Mouse (Mus musculus) kidney, postnatal 36 days (tissue): ENCODE measurements at regions not wholly inside any gene's neighbourhood (a gene's known extent, or its start where the extent isn't known, plus 50 kb on each side); places are given as distances from the start of the nearest gene placed in this dataset.

Experiments used
- DNase-seq, 2 experiments: peaks; one replicate each; pipeline ENCODE4 v3.0.0; 2021 to 2022; ENCODE audit warnings: mixed read lengths in 2 of 2

DNA sequence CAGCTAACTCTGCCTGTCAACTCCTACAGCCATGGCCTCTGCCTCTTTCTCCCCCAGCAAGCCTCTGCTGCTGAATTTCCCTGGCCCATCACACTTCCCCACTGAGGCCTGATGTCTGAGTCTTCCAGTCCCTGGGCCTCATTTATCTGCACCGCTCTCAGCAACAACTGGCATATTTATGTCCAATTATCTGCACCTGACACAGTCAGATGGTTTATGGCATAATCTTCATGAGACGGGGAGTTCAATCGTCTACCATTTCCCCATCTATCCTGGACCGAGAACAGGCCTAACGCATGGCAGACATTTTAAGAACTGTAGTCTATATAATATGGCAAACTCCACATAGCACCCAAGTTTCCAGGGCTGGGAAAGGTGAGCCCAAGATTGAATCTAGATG lies 1512.8 kb upstream of the Gm6569 start:
- DNase-seq: no peak

DNA sequence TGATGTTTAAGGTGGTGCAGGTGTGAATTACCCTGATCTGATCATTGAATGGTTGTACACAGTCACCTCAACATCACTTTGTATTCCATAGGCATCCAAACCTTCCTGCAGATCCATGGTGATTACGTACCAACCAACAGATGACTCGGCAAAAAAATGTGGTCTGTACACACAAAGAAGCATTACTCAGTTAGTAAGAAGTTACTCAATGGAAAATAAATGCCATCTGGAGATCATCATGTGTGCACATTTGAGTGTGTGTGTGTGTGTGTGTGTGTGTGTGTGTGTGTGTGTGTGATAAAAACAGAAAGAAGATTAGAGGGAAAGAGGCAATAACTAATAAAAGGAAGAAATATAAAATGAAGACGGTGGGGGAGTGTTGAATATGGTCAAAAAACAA lies 1512.2 kb upstream of the Gm6569 start:
- no peak for DNase-seq

- DNase-seq: no peak
Observed at GRCm38 (mm10) chr15:72323158-72323557, 1511.2 kb upstream of the Gm6569 start.

DNA sequence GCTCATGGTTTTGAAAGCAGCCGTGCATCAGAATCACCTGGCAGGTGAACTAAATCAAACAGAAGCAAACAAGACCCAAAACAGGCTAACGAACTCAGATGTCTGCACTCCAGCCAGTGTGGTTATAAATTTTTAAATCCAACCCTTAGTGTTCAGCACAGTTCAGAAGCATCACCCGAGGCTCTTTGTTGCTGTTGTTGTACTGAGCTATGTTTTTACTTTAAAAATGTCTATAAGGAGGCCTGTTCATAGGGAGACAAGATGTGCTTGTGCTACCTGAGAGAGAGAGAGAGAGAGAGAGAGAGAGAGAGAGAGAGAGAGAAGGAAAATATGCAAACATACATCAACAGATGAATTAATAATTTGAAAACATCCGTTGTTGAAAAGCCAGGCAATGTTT lies 1503.1 kb upstream of the Gm6569 start:
- no peak for DNase-seq

DNA sequence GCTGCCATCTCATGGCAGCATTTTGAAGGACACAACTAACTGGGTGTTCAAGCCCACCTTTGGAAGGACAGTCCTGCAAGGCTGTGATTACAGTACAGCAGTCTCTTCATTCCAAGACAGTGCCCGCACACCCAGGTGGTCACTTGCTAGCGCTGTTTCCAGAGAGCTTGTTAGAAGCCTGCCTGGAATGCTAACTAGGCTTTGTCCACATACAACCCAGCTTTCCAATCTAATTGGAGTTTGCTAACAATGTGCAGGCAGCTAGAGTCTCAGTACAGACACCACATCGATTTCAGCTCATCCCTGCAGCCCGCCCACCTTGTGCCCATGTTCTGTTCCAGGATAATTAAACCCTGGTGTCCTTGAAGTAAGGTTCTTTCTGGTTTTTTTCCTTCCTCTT lies 1499.9 kb upstream of the Gm6569 start:
- DNase-seq: no peak

- DNase-seq: no peak
Observed at GRCm38 (mm10) chr15:72339629-72340028, 1494.7 kb upstream of the Gm6569 start.

DNA sequence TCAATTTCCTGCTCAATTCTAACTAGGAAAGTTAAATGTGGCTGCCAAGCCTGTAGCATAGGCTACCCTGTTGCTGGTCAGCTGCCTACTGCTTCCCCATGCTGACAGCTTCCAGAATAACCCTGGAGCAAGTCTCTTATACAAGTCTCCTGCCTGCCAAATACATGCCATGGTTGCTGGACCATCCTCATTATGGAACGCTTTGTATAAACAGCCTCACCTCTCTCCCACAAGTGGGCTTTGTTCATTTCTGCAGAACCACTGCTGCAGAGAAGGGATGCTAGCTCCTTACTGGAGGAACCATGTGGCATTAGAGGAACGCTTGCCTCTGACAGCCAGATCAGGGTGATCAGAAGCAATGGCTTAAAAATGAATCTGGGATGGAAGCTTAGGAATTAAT lies 1492.4 kb upstream of the Gm6569 start:
- no peak for DNase-seq

GRCm38 (mm10) chr15:72342504-72342903 lies 1491.9 kb upstream of the Gm6569 start:
- DNase-seq: no peak

GRCm38 (mm10) chr15:72343794-72344193 lies 1490.6 kb upstream of the Gm6569 start:
- DNase-seq: no peak

- DNase-seq: no peak
Observed at GRCm38 (mm10) chr15:72353371-72353770, 1481.0 kb upstream of the Gm6569 start.

GRCm38 (mm10) chr15:72355626-72356025 lies 1478.7 kb upstream of the Gm6569 start:
- no peak for DNase-seq

DNA sequence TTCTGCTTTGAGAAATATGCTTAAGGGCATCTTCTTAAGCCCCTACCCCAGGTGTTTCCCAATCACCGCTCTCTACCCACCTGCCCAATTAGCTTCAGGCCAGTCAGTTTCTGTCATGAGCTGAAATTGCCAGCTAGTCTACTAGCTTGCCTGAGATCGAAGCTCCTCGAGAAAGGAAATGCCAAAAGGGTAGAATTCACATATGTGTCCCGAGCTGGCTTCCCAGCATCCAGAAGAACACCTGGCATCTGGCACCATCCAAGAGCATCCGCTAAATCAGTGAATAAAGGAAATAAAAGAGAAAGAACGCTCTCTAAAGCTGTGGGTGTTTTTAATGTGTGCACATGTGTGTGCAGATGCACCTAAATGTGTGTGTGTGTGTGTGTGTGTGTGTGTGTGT lies 1474.7 kb upstream of the Gm6569 start:
- no peak for DNase-seq

DNA sequence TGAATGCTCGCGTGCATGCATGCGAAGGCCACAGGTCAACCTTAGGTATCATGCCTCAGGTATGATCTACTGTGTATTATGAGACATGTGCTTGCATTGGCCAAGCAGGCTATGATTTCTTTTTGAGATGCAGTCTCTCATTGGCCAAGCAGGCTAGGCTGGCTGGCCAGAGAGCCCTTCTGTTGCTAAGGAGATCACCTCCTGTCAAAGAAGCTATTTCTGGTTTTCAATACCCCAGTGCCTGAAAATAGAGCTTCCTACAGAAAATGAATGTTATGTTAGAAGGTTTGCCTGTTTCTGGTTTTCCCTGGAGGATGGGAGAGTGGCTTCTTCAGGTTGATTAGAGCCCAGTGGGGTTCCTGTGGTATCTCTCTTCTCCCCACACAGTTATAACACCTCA lies 1474.3 kb upstream of the Gm6569 start:
- no peak for DNase-seq

- no peak for DNase-seq
Observed at GRCm38 (mm10) chr15:72360463-72361030, 1473.8 kb upstream of the Gm6569 start.

DNA sequence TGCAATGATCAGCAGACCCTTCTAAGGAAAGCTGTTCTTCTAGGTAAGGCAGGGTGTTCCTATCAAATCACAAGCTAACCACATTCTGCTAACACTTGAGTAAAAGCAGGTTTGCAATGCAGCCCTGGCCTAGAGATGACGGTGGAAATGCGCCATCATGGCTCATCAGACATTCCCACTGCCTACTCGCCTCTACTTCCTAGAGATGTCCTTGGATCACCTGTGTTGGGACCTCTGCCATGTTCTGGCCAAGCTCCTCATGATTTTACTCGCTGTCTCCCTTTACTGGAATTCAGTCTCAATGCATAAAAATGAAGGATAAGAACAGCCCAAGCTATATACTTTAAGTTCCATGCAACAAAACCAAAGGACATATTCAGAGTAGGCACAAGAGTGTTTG lies 1461.3 kb upstream of the Gm6569 start:
- DNase-seq: no peak

GRCm38 (mm10) chr15:72377201-72377600 lies 1457.2 kb upstream of the Gm6569 start:
- DNase-seq: no peak

GRCm38 (mm10) chr15:72379291-72379690 lies 1455.1 kb upstream of the Gm6569 start:
- DNase-seq: no peak

GRCm38 (mm10) chr15:72381164-72381563 lies 1453.2 kb upstream of the Gm6569 start:
- no peak for DNase-seq

DNA sequence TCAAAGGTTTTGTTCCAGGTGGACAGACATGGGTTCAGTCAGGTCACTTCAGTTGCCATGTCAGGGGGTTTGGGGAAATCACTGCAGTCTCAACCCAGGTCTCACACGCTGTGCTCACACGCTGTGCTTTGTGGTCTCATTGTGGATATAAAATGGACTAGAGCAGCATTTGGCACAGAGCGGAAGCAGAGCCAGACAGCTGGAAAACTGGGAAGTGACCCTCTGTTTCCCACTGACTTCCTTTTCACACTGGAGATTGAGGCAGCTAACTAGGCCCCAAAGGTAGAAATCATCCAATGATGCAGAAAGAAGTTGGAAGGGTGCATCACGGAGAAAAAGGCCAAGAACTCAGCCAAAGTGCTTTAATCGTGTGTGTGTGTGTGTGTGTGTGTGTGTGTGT lies 1452.6 kb upstream of the Gm6569 start:
- DNase-seq: no peak

DNA sequence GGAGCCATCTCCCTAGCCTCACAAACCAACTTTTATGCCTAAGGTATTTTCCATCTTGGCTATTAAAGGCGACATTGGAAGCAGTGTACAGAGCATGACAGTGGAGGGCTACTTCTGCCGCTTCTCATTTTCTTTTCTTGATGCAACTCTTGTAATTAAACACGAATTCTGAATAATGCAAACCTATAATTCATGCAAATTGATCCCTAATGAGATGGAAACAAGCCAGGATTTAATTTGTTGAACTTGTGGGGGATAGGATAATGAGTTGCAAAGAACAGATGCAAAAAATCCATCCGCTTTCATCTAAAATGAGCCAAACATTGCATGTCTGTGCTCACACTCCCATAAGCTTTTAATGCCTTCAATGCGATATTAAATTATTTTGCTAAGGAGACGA lies 1451.8 kb upstream of the Gm6569 start:
- DNase-seq: no peak

GRCm38 (mm10) chr15:72383062-72383461 lies 1451.3 kb upstream of the Gm6569 start:
- no peak for DNase-seq

DNA sequence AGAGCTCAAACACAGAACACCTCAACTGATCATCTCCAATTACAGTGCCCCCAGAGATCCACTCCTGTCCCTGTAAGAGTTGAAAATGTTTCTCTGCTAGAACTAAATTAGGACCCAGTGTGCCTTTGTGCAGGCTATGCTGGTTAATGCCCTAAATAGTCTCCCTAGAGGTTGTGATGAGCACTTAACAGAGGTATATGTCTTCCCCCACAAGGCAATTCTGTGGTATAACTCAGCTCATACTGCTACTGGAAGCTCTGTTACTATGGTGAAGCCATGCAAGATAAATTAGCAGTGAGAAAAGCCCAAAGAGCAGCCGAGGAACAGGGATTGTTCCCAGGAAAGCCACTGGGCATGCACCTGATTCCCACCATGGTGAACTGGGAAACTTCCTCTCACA lies 1450.9 kb upstream of the Gm6569 start:
- DNase-seq: no peak

GRCm38 (mm10) chr15:72393226-72393625 lies 1441.1 kb upstream of the Gm6569 start:
- no peak for DNase-seq

GRCm38 (mm10) chr15:72411956-72412355 lies 1422.4 kb upstream of the Gm6569 start:
- DNase-seq: no peak
